Mouse (Mus musculus) limb, embryonic 13.5 days (tissue): Measurements from ENCODE around the gene Disp1. TPM values are rescaled to one million over a fixed set of nuclear protein-coding genes. Genes with fewer than 3 reads are reported as not detected.
A peak's percentile ranks its signal among the peaks of the same experiment; 100 is the strongest.

Experiments
- ATAC-seq: fragments of 200-750 bp; cut with Nextera tagmentation; 2 replicates; pipeline ENCODE4 v1.8.0; 2017; ENCODE audit warnings: low read depth, moderate number of reproducible peaks, moderate TSS enrichment; ENCODE audit not compliant: low FRiP score
- H3K27ac ChIP-seq: fragments of 300-500 bp; sonication (generic); 2 replicates; pipeline ENCODE4 v1.5.1; 2015; ENCODE audit warnings: inconsistent platforms, mild to moderate bottlenecking, moderate library complexity
- H3K27me3 ChIP-seq: fragments of 300-500 bp; sonication (generic); 2 replicates; pipeline ENCODE4 v1.6.1; 2015; ENCODE audit warnings: mild to moderate bottlenecking, inconsistent platforms
- H3K36me3 ChIP-seq: fragments of 300-500 bp; sonication (generic); 2 replicates; pipeline ENCODE4 v1.6.1; 2015; ENCODE audit warnings: inconsistent platforms, mild to moderate bottlenecking, moderate library complexity
- H3K4me1 ChIP-seq: fragments of 300-500 bp; sonication (generic); 2 replicates; pipeline ENCODE4 v1.6.1; 2015; ENCODE audit warnings: inconsistent platforms
- H3K4me2 ChIP-seq: fragments of 300-500 bp; sonication (generic); replicated peaks from 2 replicates; pipeline ENCODE4 v1.6.1; 2015; ENCODE audit warnings: inconsistent platforms, mild to moderate bottlenecking, moderate library complexity
- H3K4me3 ChIP-seq: fragments of 300-500 bp; sonication (generic); 2 replicates; pipeline ENCODE4 v1.5.1; 2015; ENCODE audit warnings: moderate library complexity, mild to moderate bottlenecking, inconsistent platforms
- H3K9ac ChIP-seq: fragments of 300-500 bp; sonication (generic); 2 replicates; pipeline ENCODE4 v1.6.1; 2015; ENCODE audit warnings: mild to moderate bottlenecking, inconsistent platforms
- H3K9me3 ChIP-seq: fragments of 300-500 bp; sonication (generic); 2 replicates; pipeline ENCODE4 v1.6.1; 2016; ENCODE audit warnings: inconsistent platforms
- WGBS: fragments of 180-500 bp; shearing (Covaris S2); methylation state at CpG from one replicate; pipeline ENCODE4 v1.1.7; 2015; 5-methylcytosine and 5-hydroxymethylcytosine counted together
- polyA plus RNA-seq: library from polyadenylated mRNA; unstranded; fragments of >200 nt; fragmentation: Nextera tagmentation; extraction: Ambion mirVana; gene quantifications from 2 replicates; pipeline ENCODE4 v1.2.1, GENCODE M21; 2015

Disp1 gene
- polyA plus RNA-seq, 1 experiment from 2014 or later = 34.0 TPM

DNA sequence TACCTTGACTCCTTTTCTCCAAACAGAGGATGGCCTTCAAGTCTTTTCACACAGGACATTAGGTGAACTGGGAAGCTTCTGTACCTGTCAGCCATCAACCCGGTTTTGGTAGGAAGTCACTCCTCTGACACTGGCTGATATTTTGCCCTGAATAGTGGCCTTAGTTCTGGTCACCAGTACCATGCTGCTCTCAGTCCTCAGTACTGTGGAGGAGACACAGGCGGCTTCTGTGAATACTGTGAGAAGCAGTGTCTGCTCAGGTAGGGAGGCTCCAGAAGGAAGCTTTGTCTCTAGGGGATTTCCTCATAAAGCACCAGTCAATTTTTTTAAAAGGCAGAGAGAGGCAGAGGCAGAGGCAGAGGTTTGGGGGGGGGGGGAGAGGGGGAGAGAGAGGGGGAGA, 80.0 kb downstream of the Disp1 start:
- ATAC-seq = no peak
- peak overlapping the region; percentile 82 for H3K27ac ChIP-seq
- 39% methylated on average over 2 of the region's 2 CpGs for WGBS

DNA sequence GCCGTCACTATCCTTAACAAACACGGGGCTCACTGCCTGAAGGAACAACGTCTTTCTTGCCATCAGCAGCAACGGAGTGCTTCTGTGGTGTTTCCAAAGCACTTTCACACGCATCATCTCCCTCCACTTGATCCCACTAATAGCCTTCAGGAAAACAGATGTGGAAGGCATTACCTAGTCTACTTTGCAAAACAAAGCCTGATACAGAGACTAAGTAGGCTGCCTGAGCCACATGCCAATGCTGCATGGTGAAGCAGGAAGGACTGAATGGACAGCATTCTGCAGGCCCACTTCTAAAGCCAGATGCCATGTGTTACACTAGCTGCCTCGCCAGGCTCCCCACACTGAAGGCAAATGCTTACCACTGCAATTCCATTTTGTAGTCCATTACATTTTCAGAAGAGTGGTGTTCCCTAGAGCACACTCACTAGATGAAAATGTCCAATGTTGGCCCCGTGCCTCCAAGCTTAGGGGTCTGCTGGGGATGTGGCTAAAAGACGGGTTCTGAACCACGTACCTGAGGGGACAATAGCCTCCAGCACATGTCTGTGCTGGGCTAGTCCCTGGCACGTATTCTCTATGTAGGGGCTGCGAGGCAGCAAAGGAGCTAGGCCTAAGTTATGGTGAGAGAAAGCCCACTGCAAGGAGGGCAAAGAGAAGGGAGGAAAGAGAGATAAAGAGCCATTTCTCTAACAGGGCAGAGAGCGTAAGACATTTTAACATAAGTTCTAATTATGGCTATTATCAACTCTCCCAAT, 80.6 kb downstream of the Disp1 start:
- Histone ChIP-seq H3K4me2 (peak overlapping the region; percentile 41), H3K9me3 (no peaks in the 10 kb centered on the region), H3K27ac (peak overlapping the region; percentile 82), H3K27me3 (no peaks in the 10 kb centered on the region), H3K9ac (peak overlapping the region; percentile 39), H3K4me3 (0 out of 2 replicates have a peak overlapping the region, but pooled peaks have one; percentile 2), H3K36me3 (peaks cover 6% of the 10 kb centered on the region), H3K4me1 (peaks cover 86% of the 10 kb centered on the region)
- WGBS = 30% methylated on average over 12 of the region's 12 CpGs
- peak; percentile 56; the same call in 1 of the 2 replicates for ATAC-seq

More for the DNA sequence above, 80.0 kb downstream of the Disp1 start:
- Histone ChIP-seq H3K4me2 (peak overlapping the region; percentile 42), H3K4me1 (peaks cover 87% of the 10 kb centered on the region), H3K9ac (no peak overlapping the region), H3K4me3 (no peak overlapping the region), H3K9me3 (no peaks in the 10 kb centered on the region), H3K27me3 (no peaks in the 10 kb centered on the region), H3K36me3 (0 out of 2 replicates have a peak, but pooled peaks cover 3% of the 10 kb centered on the region)

DNA sequence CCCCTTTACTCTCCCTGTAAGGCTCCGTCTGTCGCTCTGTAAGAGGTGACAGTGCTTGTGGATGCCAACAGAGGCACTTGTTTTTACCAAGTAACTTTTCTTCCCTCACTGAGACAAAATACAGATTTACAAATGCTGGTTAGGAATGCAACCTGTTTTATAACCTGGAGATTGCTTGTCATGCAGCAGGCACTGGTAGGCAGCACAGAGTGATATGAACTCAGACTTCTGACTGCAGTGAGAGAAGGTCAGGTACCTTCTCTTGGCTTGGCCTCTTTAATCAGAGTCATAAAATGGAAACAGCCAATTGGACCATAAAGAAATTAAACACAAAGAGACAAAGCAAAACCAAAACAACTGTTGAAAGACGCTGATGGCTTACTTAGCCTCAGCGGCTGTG, 83.2 kb downstream of the Disp1 start:
- H3K9ac ChIP-seq = peak overlapping the region; percentile 25; the same call in 1 of the 2 replicates
- H3K9me3 ChIP-seq = no peaks in the 10 kb centered on the region
- 0 out of 2 replicates have a peak overlapping the region, but pooled peaks have one; percentile 22 for H3K27ac ChIP-seq
- no peaks in the 10 kb centered on the region for H3K27me3 ChIP-seq
- no peak overlapping the region for H3K4me3 ChIP-seq
- no peak for ATAC-seq
- peaks cover 87% of the 10 kb centered on the region for H3K4me1 ChIP-seq
- 53% methylated on average over 4 of the region's 4 CpGs for WGBS
- H3K36me3 ChIP-seq = peaks cover 23% of the 10 kb centered on the region
- peak overlapping the region; percentile 12; the same call in 1 of the 2 replicates for H3K4me2 ChIP-seq

DNA sequence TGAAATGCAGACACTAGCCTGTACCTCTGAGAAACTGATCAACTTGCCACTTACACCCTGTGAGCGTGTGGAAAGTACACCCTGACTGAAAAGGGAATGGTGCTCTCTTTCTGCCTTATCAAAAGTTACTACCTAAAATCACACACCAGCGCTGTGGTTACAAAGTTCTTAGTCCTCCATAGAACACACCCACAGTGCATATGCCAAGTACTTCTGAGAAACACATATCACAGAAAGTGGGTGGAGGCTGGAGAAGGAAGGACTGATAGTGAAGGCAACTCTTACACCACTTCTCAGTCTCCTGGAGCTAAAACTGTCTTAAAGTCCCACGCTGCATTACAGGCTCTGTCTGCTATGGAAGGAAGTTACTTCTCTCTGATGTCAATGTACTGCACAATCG, 86.9 kb downstream of the Disp1 start:
- Histone ChIP-seq H3K27ac (peak overlapping the region; percentile 78; the same call in 1 of the 2 replicates), H3K9me3 (no peaks in the 10 kb centered on the region), H3K4me1 (peaks cover 89% of the 10 kb centered on the region), H3K27me3 (no peaks in the 10 kb centered on the region), H3K9ac (no peak overlapping the region), H3K4me3 (no peak overlapping the region), H3K4me2 (0 out of 2 replicates have a peak overlapping the region, but pooled peaks have one; percentile 0), H3K36me3 (peaks cover 30% of the 10 kb centered on the region)
- 85% methylated on average over 4 of the region's 4 CpGs for WGBS
- no peak for ATAC-seq

DNA sequence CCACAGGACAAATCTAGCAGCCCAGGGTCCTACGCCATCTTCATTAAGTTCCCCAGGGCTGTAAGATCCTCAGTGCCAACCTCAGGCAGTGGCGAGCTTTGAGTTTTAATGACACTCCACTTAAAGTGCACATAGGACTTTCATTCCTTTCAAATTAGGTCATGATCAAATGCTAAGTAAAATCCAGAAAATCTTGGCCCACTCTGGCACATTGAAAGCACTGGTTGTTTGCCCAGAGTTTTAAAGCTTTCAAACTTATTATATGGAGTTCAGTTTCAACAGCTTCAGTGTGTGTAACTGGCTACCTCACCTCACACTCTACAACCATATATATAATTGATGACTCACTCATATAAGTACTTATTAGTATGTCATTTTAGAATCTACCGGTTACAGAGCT, 87.9 kb downstream of the Disp1 start:
- ATAC-seq = peak; percentile 83
- no peaks in the 10 kb centered on the region for H3K27me3 ChIP-seq
- WGBS = 47% methylated on average over 3 of the region's 3 CpGs

DNA sequence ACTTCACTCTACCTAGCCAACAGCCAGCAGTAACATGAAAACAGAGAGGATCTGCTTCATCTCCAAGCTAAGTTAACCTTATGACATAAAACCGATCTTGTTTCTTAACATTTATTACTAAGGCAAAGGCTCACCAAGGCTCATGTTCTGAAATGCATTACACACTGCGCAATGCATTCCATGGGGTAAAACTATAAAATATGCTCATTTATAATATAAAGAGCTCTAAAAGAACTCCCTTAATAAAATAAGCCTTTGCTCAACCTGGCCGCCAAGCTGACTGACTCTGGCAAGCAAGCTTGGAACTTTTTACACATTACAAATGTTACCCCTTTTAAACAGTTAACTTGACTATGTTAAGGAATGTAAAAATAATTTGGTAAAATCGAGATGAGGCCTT, 94.1 kb downstream of the Disp1 start:
- no peaks in the 10 kb centered on the region for H3K27me3 ChIP-seq
- H3K9me3 ChIP-seq = no peaks in the 10 kb centered on the region
- peak overlapping the region; percentile 34 for H3K4me2 ChIP-seq
- peak overlapping the region; percentile 91 for H3K27ac ChIP-seq
- no peak overlapping the region for H3K9ac ChIP-seq
- ATAC-seq = peak; percentile 62; the same call in 1 of the 2 replicates
- 35% methylated on average over 4 of the region's 4 CpGs for WGBS
- H3K4me3 ChIP-seq = no peak overlapping the region
- peaks cover 6% of the 10 kb centered on the region for H3K36me3 ChIP-seq
- peaks cover 92% of the 10 kb centered on the region for H3K4me1 ChIP-seq

More for the DNA sequence above, 87.9 kb downstream of the Disp1 start:
- Histone ChIP-seq H3K27ac (peak overlapping the region; percentile 78), H3K4me2 (no peak overlapping the region), H3K4me3 (no peak overlapping the region), H3K4me1 (peaks cover 92% of the 10 kb centered on the region), H3K9me3 (no peaks in the 10 kb centered on the region), H3K9ac (no peak overlapping the region), H3K36me3 (peaks cover 30% of the 10 kb centered on the region)

DNA sequence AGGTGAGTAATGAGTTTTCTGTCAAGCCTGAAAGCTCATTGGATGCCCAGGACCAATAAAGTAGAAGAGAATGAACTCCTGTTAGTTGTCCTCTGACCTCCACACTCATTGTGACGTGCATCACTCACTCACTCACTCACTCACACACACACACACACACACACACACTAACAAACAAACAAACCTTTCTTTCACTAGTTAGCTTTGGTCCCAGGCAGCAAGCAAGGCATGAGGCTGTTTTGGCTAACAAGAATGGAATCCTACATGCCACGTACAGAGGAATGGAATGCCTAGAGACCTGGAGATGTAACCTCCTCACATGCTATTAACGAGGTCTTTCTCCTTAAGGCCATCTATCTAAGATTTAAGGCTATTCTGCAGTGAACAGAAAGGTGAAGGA, 97.6 kb downstream of the Disp1 start:
- H3K9me3 ChIP-seq = no peaks in the 10 kb centered on the region
- no peak overlapping the region for H3K4me2 ChIP-seq
- H3K4me3 ChIP-seq = no peak overlapping the region
- no peaks in the 10 kb centered on the region for H3K36me3 ChIP-seq
- H3K9ac ChIP-seq = no peak overlapping the region
- peak overlapping the region; percentile 17; the same call in 1 of the 2 replicates for H3K27ac ChIP-seq
- WGBS = 41% methylated on average over 3 of the region's 3 CpGs
- H3K4me1 ChIP-seq = peaks cover 89% of the 10 kb centered on the region
- H3K27me3 ChIP-seq = no peaks in the 10 kb centered on the region
- ATAC-seq = no peak

DNA sequence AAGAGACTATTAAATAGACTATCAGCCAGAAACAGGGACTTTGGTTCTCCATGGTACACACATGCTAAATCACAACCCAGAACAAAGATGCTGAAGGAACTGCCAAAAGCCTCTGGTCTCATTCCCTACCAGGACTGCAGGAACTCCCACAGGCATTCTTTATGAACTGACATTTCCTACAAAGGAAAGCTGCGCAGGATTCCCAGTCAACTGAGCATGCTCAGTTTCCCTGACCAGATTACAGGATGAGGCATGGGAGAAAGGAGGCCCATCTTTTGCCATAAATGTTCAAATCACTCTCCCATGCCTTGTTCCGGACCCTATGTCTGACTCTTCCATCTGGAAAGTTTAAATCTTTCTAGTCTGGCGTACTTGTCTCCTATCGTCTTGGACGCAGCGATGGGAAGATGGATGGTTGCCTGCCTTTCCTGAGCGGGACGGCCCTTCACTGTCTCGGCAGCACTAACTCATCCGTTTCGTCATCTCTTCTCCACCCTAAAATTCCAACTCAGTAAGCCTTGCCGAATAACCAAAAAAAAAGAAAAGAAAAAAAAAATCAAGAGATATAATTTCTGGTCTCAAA, 100.9 kb downstream of the Disp1 start:
- no peaks in the 10 kb centered on the region for H3K9me3 ChIP-seq
- H3K27me3 ChIP-seq = no peaks in the 10 kb centered on the region
- WGBS = 53% methylated on average over 12 of the region's 12 CpGs
- no peak overlapping the region for H3K4me3 ChIP-seq
- peak overlapping the region; percentile 79 for H3K27ac ChIP-seq
- peak overlapping the region; percentile 35 for H3K4me2 ChIP-seq
- no peak for ATAC-seq
- H3K36me3 ChIP-seq = no peaks in the 10 kb centered on the region
- H3K9ac ChIP-seq = no peak overlapping the region
- peaks cover 88% of the 10 kb centered on the region for H3K4me1 ChIP-seq

DNA sequence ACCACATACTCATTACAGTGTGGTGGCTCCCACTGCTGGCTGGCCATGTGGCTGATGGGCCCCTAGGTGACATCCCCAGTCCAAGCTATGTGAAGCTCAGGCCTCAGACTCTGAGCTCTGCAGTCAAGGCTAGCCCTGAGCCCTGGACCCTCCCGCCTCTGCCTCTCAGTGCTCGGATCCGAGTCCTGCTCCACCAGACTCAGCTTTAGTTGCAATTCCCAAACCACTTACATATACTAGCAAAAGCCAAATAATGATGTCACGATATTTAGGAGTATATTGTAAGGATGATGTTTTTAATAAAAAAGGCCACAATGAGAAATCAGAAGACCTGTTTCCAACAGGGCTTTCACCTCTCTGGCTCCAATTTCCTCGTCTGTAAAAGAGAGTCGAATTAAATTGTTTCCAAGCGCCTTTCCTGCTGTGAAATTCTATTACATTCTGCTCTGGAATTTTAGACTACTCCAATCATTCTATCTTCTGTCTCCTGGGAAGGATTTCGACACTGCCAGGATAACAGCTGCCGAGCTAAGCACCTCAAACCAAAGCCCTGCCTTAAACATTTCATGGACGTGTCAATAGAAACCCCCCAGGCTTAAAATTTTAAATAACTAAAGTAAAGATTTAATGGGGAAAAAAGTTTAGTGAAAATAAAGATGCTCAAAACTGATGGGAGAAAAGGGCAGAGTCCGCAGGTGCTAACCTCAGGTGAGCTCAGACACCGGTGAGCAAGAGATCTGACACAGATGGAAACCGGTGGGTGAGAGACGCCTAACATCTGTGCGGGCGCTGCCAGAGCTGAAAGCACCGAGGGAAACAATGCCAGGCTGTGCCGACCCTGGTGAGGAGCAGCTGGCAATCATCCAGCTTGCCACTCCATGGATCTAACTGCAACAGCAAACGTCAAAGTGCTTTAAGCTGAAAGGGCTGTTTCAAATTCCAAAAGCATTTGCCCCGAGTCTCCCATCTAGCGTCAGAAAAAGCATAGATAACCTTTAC, 103.2 kb downstream of the Disp1 start:
- no peaks in the 10 kb centered on the region for H3K9me3 ChIP-seq
- peak; percentile 59; the same call in 1 of the 2 replicates for ATAC-seq
- peak overlapping the region; percentile 27; the same call in 1 of the 2 replicates for H3K4me2 ChIP-seq
- peak overlapping the region; percentile 79 for H3K27ac ChIP-seq
- no peak overlapping the region for H3K4me3 ChIP-seq
- H3K9ac ChIP-seq = no peak overlapping the region
- no peaks in the 10 kb centered on the region for H3K36me3 ChIP-seq
- no peaks in the 10 kb centered on the region for H3K27me3 ChIP-seq
- WGBS = 28% methylated on average over 21 of the region's 21 CpGs
- peaks cover 87% of the 10 kb centered on the region for H3K4me1 ChIP-seq

DNA sequence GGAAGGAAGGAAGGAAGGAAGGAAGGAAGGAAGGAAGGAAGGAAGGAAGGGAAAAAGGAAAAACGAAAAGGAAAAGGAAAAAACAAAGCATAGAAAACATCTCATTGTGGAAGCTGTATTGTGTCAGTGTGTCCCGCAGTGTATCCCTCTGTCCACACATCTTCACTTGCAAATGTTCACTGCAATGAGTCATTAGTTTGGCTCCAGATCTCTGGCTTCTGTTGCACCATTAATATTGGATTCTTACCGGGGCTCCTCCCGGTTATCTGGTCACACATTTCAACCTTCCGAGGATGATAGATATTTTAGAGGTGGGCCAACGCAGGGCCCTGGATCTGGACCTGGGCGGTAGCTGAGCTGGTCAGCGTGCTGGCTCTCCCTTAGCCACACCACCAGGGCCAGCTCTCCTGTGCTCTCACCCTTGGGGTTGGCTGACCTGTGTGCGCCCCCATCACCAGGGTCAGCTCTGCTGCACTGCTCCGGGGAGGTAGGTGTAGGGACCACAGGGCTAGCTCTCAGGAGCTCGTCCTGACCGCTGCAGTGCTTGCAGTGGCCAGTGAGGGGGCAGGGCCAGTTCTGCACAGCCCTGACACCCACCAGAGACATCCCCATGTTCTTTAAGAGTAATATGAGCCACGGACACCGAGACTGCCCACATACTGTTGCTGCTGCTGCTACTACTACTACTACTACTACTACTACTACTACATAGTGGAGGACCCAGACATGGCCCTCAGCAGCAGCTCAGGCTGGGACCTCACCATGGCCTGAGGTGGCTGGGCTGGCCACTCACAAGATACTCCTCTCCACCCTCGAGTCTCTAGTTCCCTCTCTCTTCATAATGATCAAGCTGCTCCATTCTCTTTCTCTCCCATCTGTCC, 104.1 kb downstream of the Disp1 start:
- H3K4me1 ChIP-seq = peaks cover 93% of the 10 kb centered on the region

DNA sequence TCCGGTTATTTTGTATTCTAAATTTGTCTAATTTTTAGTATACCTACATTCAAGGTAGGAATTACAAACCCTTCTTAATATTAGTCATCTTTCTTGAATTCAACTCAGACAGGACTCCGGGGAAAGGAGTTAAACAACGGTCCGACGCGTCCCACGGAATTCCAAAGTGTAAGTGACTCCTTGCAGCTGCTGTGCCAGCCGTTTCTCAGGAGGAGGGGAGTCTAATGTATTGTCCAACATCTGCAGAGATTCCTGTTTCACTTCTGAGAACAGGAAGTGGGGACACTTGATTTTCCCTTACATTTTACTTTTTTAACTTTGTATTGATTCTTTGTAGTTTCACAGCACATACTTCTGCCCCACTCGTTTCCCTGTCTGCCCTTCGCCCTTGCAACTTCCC, 104.9 kb downstream of the Disp1 start:
- no peaks in the 10 kb centered on the region for H3K36me3 ChIP-seq
- H3K27me3 ChIP-seq = no peaks in the 10 kb centered on the region
- H3K27ac ChIP-seq = no peak overlapping the region
- H3K9me3 ChIP-seq = no peaks in the 10 kb centered on the region
- peaks cover 91% of the 10 kb centered on the region for H3K4me1 ChIP-seq
- no peak overlapping the region for H3K4me2 ChIP-seq
- H3K4me3 ChIP-seq = no peak overlapping the region
- ATAC-seq = no peak
- H3K9ac ChIP-seq = no peak overlapping the region
- WGBS = 35% methylated on average over 10 of the region's 10 CpGs

More for the DNA sequence above, 104.1 kb downstream of the Disp1 start:
- Histone ChIP-seq H3K4me3 (no peak overlapping the region), H3K9me3 (no peaks in the 10 kb centered on the region), H3K4me2 (0 out of 2 replicates have a peak overlapping the region, but pooled peaks have one; percentile 1), H3K36me3 (no peaks in the 10 kb centered on the region), H3K27me3 (no peaks in the 10 kb centered on the region), H3K27ac (peak overlapping the region; percentile 79), H3K9ac (no peak overlapping the region)
- 0 out of 2 replicates have a peak, but pooled peaks have one; percentile 26 for ATAC-seq
- 73% methylated on average over 15 of the region's 15 CpGs for WGBS
